Mouse (Mus musculus) olfactory bulb, adult 2 months (tissue): ENCODE results near the gene Eapp. TPM values are rescaled to one million over a fixed set of nuclear protein-coding genes. Genes with fewer than 3 reads are reported as not detected.

Experiments used
- H3K27ac ChIP-seq: fragments of 200-500 bp; 2 replicates; pipeline ENCODE4 v1.5.1; 2012; ENCODE audit warnings: low read depth, low read length; ENCODE audit not compliant: insufficient read depth
- H3K4me1 ChIP-seq: fragments of 200-500 bp; 2 replicates; pipeline ENCODE4 v1.6.1; 2012; ENCODE audit warnings: low read length; ENCODE audit not compliant: control insufficient read depth, insufficient read depth
- H3K4me3 ChIP-seq: fragments of 200-500 bp; 2 replicates; pipeline ENCODE4 v1.5.1; 2012; ENCODE audit warnings: mild to moderate bottlenecking, low read depth, low read length, moderate library complexity; ENCODE audit not compliant: insufficient read depth
- CTCF ChIP-seq: fragments of 200-500 bp; IDR thresholded peaks from 2 replicates; pipeline ENCODE4 v1.5.1; 2012; ENCODE audit warnings: low read depth, mild to moderate bottlenecking, low read length, moderate library complexity; ENCODE audit not compliant: insufficient read depth
- POLR2A ChIP-seq: fragments of 200-500 bp; IDR thresholded peaks from 2 replicates; pipeline ENCODE4 v1.6.1; 2012; ENCODE audit warnings: mild to moderate bottlenecking, low read depth, low read length, moderate library complexity; ENCODE audit not compliant: insufficient read depth
- WGBS: fragments of 180-500 bp; shearing (Covaris S2); methylation state at CpG from one replicate; pipeline ENCODE4 v1.1.7; 2018; 5-methylcytosine and 5-hydroxymethylcytosine counted together
- polyA plus RNA-seq: library from polyadenylated mRNA; stranded (reverse); fragments of >200 nt; gene quantifications from 2 replicates; pipeline ENCODE4 v1.2.4, GENCODE M21; 2012; ENCODE audit warnings: low replicate concordance; ENCODE audit not compliant: missing spikeins, insufficient read depth, insufficient read length

Gene Eapp
- polyA plus RNA-seq, 1 experiment: not detected

DNA sequence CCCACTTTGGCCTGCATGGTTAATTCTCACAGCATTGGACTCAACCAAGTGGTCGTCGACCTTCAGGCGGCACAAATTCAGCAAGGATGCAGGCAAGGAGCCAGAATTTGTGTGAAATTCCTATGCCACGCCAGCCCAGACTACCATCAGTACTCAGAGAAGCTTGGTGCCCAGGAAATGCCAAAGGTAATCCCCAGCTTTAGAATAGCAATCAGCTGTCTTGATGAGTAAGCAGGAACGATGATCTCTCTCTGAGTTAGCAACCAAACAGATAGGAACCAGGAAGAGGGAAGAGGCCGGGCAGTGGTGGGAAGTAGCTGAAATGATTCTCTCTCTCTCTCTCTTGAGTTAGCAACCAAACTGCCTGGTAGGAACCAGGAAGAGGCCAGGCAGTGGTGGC is 55.4 kb downstream of the Eapp start:
- H3K4me3 ChIP-seq: no peak overlapping the region
- TF ChIP-seq POLR2A: no peak
- no peak for TF ChIP-seq CTCF
- H3K4me1 ChIP-seq: no peaks in the 10 kb centered on the region
- no peak overlapping the region for H3K27ac ChIP-seq
- WGBS: 77% methylated on average over 6 of the region's 6 CpGs

GRCm38 (mm10) chr12:54637033-54637432 is 58.7 kb downstream of the Eapp start:
- 71% methylated on average over 1 of the region's 1 CpGs for whole genome bisulfite sequencing
- TF ChIP-seq CTCF: no peak
- no peak for TF ChIP-seq POLR2A
- Histone ChIP-seq H3K4me3 (no peak overlapping the region), H3K27ac (no peak overlapping the region), H3K4me1 (no peaks in the 10 kb centered on the region)

GRCm38 (mm10) chr12:54632141-54632540 is 63.6 kb downstream of the Eapp start:
- TF ChIP-seq CTCF (no peak), POLR2A (no peak)
- H3K4me3 ChIP-seq: no peak overlapping the region
- no peaks in the 10 kb centered on the region for H3K4me1 ChIP-seq
- H3K27ac ChIP-seq: no peak overlapping the region
- WGBS: 52% methylated on average over 2 of the region's 2 CpGs

- no peak for TF ChIP-seq POLR2A
- TF ChIP-seq CTCF: no peak
- no peaks in the 10 kb centered on the region for H3K4me1 ChIP-seq
- H3K4me3 ChIP-seq: no peak overlapping the region
- H3K27ac ChIP-seq: no peak overlapping the region
- WGBS: 95% methylated on average over 2 of the region's 2 CpGs
These were observed 73.8 kb downstream of the Eapp start for GRCm38 (mm10) chr12:54621942-54622341.

Other genes starting within 250 kb of the Eapp start
- gene Sptssa, start 39.3 kb downstream of the Eapp start, polyA plus RNA-seq: not detected in 2 replicates
- gene Snx6, start 99.8 kb upstream of the Eapp start, polyA plus RNA-seq: not detected in 2 replicates
- not detected in 2 replicates for gene Cfl2, start 167.0 kb upstream of the Eapp start, polyA plus RNA-seq